Mouse (Mus musculus) heart, embryonic 14.5 days (tissue): ENCODE measurements at regions not wholly inside any gene's neighbourhood (a gene's known extent, or its start where the extent isn't known, plus 50 kb on each side); places are given as distances from the start of the nearest gene placed in this dataset.
"Not testable (repeated sequence)": the region's sequence is repeated elsewhere in the genome, so short reads cannot be mapped to it uniquely, and the experiment has no call there.

Experiments
- ATAC-seq: fragments of 200-750 bp; cut with Nextera tagmentation; 2 replicates; pipeline ENCODE4 v1.8.0; 2017; ENCODE audit warnings: low read depth, moderate TSS enrichment; ENCODE audit not compliant: insufficient number of reproducible peaks, insufficient read depth, low FRiP score
- H3K27ac ChIP-seq, 2 experiments: fragments of 200-500 bp in 1 of 2; fragments of 300-500 bp in 1 of 2; sonication (generic) in 1 of 2; replicated peaks in 1 of 2; 2 replicates each; pipeline ENCODE4 v1.5.1; 2012 to 2014; ENCODE audit warnings: low read depth in 2 of 2, low read length in 2 of 2, control low read depth in 1 of 2, mild to moderate bottlenecking in 1 of 2, mixed read lengths in 1 of 2; ENCODE audit not compliant: control insufficient read depth in 1 of 2, insufficient read depth in 1 of 2
- H3K27me3 ChIP-seq: fragments of 300-500 bp; sonication (generic); 2 replicates; pipeline ENCODE4 v1.6.1; 2014; ENCODE audit warnings: mild to moderate bottlenecking, low read length, control low read depth; ENCODE audit not compliant: control insufficient read depth, insufficient read depth
- H3K36me3 ChIP-seq: fragments of 300-500 bp; sonication (generic); 2 replicates; pipeline ENCODE4 v1.6.1; 2014; ENCODE audit warnings: mild to moderate bottlenecking, control low read depth, low read length, mixed read lengths; ENCODE audit not compliant: control insufficient read depth, insufficient read depth
- H3K4me1 ChIP-seq, 2 experiments: fragments of 200-500 bp in 1 of 2; fragments of 300-500 bp in 1 of 2; sonication (generic) in 1 of 2; 2 replicates each; pipeline ENCODE4 v1.6.1; 2012 to 2014; ENCODE audit warnings: low read length in 2 of 2, control low read depth in 1 of 2, mixed read lengths in 1 of 2; ENCODE audit not compliant: control insufficient read depth in 2 of 2, insufficient read depth in 2 of 2
- H3K4me2 ChIP-seq: fragments of 300-500 bp; sonication (generic); 2 replicates; pipeline ENCODE4 v1.6.1; 2014; ENCODE audit warnings: mild to moderate bottlenecking, low read length
- H3K4me3 ChIP-seq, 2 experiments: fragments of 200-500 bp in 1 of 2; fragments of 300-500 bp in 1 of 2; sonication (generic) in 1 of 2; 2 replicates each; pipeline ENCODE4 v1.5.1; 2012 to 2014; ENCODE audit warnings: low read length in 2 of 2, mild to moderate bottlenecking in 2 of 2, control low read depth in 1 of 2, low read depth in 1 of 2, moderate library complexity in 1 of 2; ENCODE audit not compliant: control insufficient read depth in 1 of 2, insufficient read depth in 1 of 2
- H3K9ac ChIP-seq: fragments of 300-500 bp; sonication (generic); 2 replicates; pipeline ENCODE4 v1.6.1; 2014; ENCODE audit warnings: mild to moderate bottlenecking, low read length
- H3K9me3 ChIP-seq: fragments of 300-500 bp; sonication (generic); 2 replicates; pipeline ENCODE4 v1.6.1; 2016; ENCODE audit warnings: low read length, control low read depth; ENCODE audit not compliant: control insufficient read depth
- WGBS: fragments of 180-500 bp; shearing (Covaris S2); extraction: QIAGEN DNeasy Blood & Tissue Kit; methylation state at CpG from one replicate; pipeline ENCODE4 v1.1.7; 2014; 5-methylcytosine and 5-hydroxymethylcytosine counted together

DNA sequence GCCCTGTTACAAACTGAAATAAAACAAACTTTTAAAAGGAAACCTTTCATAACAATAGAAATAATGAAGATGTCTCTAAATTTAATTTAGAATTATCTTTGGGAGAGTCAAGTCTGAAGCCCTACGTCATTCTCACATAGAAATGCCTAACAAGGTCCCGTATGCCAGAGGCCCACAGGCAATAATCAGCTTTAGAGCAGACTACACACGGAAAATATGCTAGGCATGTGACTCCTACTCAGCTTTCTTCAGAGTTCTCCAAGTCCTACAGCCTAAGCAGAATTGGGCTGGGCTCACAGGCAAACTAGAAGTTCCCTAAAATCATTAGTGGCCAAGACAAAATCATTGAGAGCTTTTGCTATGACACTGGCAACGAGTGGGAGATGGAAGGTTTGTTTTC, 176.9 kb upstream of the Gap43 start:
- Histone ChIP-seq H3K9ac (no peak overlapping the region), H3K4me3 (no peak overlapping the region), H3K36me3 (no peaks in the 10 kb centered on the region), H3K27ac (no peak overlapping the region), H3K4me1 (peaks cover 0 to 2% of the 10 kb centered on the region in 2 experiments; a peak in 1 of 4 replicates), H3K9me3 (no peaks in the 10 kb centered on the region), H3K4me2 (no peak overlapping the region), H3K27me3 (no peaks in the 10 kb centered on the region)
- 24% methylated on average over 4 of the region's 4 CpGs for WGBS
- ATAC-seq = no peak

DNA sequence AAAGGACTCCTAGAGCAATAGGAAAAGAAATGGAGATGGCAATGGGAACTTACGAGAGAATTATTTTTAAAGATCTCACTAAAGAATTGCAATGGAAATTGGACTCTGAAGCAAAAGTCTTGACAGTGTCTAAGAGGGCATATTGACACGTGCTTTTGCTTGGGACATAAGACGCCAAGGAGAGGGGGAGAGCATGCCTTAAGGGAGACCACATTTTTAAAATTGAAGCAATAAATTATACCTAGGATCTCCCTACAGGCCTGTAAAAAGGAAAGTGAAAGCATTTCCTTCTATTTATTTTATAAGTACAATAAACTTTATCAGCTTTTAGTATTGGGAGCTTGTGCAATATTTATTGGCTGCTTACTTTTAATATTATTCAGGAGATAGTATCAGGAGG, 175.5 kb upstream of the Gap43 start:
- Histone ChIP-seq H3K4me3 (no peak overlapping the region), H3K36me3 (no peaks in the 10 kb centered on the region), H3K4me1 (peaks cover 0 to 2% of the 10 kb centered on the region in 2 experiments; a peak in 1 of 4 replicates), H3K9ac (no peak overlapping the region), H3K27ac (no peak overlapping the region), H3K4me2 (no peak overlapping the region), H3K9me3 (no peaks in the 10 kb centered on the region), H3K27me3 (no peaks in the 10 kb centered on the region)
- ATAC-seq = no peak
- WGBS = 88% methylated on average over 3 of the region's 3 CpGs

DNA sequence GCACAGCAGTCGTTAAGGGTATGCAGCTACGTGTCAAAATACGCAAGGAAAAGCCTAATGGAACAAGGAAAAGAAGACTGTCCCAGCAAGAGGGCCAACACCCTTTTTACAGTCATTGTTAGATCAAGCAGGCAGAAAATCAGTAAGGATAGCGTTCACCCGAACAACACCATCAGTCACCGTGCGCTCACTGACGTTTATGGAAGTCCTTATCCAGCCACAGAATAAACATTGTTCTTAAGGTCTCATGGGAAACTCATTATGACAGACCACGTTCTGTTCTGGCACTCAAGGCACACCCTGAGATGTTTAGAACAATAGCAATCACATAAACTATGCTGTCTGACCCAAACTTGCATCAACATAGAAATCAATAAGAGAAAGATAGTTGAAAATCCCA, 164.7 kb upstream of the Gap43 start:
- Histone ChIP-seq H3K9ac (no peak overlapping the region), H3K4me2 (no peak overlapping the region)
- 68% methylated on average over 9 of the region's 9 CpGs for WGBS

DNA sequence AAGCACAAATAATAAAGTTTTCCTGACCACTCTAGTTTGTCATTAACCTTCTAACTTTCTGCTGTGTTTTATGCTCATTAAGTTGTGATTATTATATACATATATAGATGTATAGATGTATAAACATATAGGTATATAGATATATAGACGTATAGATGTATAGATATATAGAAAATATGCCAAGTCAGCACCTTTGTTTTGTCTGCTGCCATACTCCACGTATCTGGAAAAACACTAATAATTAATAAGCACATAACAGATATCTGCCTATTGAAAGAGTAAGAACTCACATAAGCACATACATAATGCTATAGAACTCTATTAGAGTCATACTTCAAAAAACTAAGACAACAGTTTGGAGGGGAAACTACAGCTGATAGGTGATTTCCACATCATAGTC, 161.3 kb upstream of the Gap43 start:
- Histone ChIP-seq H3K4me3 (no peak overlapping the region), H3K9me3 (no peaks in the 10 kb centered on the region), H3K27ac (no peak overlapping the region), H3K27me3 (no peaks in the 10 kb centered on the region), H3K36me3 (no peaks in the 10 kb centered on the region), H3K4me1 (no peaks in the 10 kb centered on the region), H3K4me2 (no peak overlapping the region), H3K9ac (no peak overlapping the region)
- 80% methylated on average over 2 of the region's 2 CpGs for WGBS
- no peak for ATAC-seq

More for the DNA sequence above, 164.7 kb upstream of the Gap43 start:
- ATAC-seq = no peak
- Histone ChIP-seq H3K4me1 (no peaks in the 10 kb centered on the region), H3K9me3 (no peaks in the 10 kb centered on the region), H3K4me3 (no peak overlapping the region), H3K27ac (no peak overlapping the region), H3K36me3 (no peaks in the 10 kb centered on the region), H3K27me3 (no peaks in the 10 kb centered on the region)

DNA sequence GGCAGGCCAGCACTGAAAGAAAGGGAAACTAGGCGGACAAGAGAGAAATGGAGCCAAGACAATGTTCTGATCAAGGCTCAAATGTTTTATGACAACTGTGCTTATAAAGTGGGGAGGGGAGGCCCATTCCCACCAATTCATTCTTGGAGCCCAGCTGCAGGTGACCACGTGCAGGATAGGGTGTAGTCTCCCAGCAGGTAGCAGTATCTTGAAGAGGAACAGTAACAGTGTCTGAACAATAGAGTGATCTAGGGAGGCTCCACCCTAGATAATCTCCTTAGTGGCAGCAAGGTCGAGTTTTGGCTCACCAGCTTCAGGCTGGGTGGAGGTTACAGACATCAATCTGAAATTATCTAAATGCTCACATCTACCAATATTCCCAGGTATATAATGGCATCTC, 160.7 kb upstream of the Gap43 start:
- H3K27me3 ChIP-seq, H3K4me3 ChIP-seq, H3K27ac ChIP-seq, ATAC-seq, H3K9ac ChIP-seq, H3K4me2 ChIP-seq, H3K36me3 ChIP-seq, H3K4me1 ChIP-seq, H3K9me3 ChIP-seq: not testable (repeated sequence)
- WGBS = 49% methylated on average over 3 of the region's 3 CpGs

DNA sequence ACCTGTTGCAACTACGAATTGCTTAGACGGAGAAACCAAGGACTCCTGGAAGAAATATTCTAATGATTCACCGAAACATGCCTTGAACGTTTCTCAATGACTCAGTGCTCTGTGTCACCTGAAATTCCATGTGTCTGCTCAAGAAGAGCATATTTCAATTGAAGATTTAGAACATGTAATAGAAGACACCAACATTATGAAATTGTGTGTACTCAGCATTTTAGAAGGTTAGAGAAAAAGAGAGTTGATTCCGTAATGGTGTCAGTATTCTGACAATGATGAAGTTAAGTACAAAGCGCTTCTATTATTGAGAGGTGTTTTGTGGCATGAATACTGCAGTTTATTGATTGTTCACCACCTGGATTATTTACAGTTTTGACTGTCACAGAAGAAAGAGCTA, 159.1 kb upstream of the Gap43 start:
- no peak for ATAC-seq
- no peaks in the 10 kb centered on the region for H3K36me3 ChIP-seq
- H3K4me2 ChIP-seq = no peak overlapping the region
- H3K27ac ChIP-seq = no peak overlapping the region
- no peak overlapping the region for H3K4me3 ChIP-seq
- whole genome bisulfite sequencing = 87% methylated on average over 6 of the region's 6 CpGs
- no peaks in the 10 kb centered on the region for H3K27me3 ChIP-seq
- no peaks in the 10 kb centered on the region for H3K4me1 ChIP-seq
- H3K9me3 ChIP-seq = no peaks in the 10 kb centered on the region
- H3K9ac ChIP-seq = no peak overlapping the region

DNA sequence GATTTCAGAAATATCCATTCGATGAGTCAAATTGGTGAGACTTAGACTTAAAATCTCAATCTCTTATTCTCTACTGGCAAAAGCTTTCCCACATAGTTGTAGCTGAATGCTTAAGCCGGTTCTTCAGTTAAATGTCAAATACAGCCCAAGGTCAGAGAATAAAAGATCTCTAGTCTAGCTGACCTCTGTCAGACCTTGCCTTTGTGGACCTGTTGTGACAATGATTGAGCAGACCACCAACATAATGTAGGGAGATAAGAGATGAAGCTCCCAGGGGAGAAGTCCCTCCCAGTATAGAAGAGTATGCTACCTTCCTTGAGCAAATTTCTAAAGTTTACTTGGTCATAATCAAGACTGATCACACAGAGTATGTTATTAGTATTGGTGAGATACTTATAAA, 157.9 kb upstream of the Gap43 start:
- no peaks in the 10 kb centered on the region for H3K27me3 ChIP-seq
- no peak overlapping the region for H3K4me3 ChIP-seq
- H3K27ac ChIP-seq = no peak overlapping the region
- no peaks in the 10 kb centered on the region for H3K4me1 ChIP-seq
- H3K9me3 ChIP-seq = no peaks in the 10 kb centered on the region
- no peak for ATAC-seq
- H3K36me3 ChIP-seq = no peaks in the 10 kb centered on the region
- H3K4me2 ChIP-seq = no peak overlapping the region
- 77% methylated on average over 2 of the region's 2 CpGs for WGBS
- H3K9ac ChIP-seq = no peak overlapping the region

DNA sequence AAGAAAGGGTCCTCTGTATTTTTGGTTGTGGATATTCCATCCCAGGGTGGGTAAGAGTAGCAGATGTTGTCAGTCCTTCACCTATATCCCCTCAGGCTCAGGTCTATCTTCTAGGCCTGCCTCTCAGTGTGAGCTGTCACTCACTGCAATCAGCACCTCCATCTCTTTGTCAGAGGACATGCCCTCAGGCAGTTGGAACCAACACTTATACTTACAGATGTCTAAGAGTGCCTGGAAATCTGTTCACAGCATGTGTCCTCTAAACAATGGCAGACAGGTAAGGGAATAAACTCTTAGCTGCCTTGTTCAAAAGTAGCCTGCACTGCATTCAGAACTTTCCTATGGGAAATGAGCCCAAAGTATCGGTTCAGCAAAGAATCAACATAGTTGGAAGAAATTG, 153.1 kb upstream of the Gap43 start:
- Histone ChIP-seq H3K4me2 (no peak overlapping the region), H3K27ac (no peak overlapping the region), H3K27me3 (no peaks in the 10 kb centered on the region), H3K4me1 (0 out of 4 replicates have a peak, but pooled peaks cover 0 to 2% of the 10 kb centered on the region in 2 experiments), H3K9ac (no peak overlapping the region), H3K4me3 (no peak overlapping the region), H3K36me3 (no peaks in the 10 kb centered on the region), H3K9me3 (no peaks in the 10 kb centered on the region)
- WGBS = 88% methylated on average over 1 of the region's 1 CpGs
- ATAC-seq = no peak
